Mouse (Mus musculus): ENCODE measurements at regions not wholly inside any gene's neighbourhood (a gene's known extent, or its start where the extent isn't known, plus 50 kb on each side); places are given as distances from the start of the nearest gene placed in this dataset.

GRCm38 (mm10) chr3:131698070-131698750, 133.6 kb downstream of the Papss1 start:
- H3K9me3 ChIP-seq (replicated peaks; ENCODE audit: control insufficient read depth, low read length): no peaks in the 10 kb centered on the region
- H3K9ac ChIP-seq (ENCODE audit: low read length): no peak overlapping the region
- no peak for ATAC-seq

GRCm38 (mm10) chr3:131703134-131703533, 138.6 kb downstream of the Papss1 start:
- Histone ChIP-seq H3K27me3 (replicated peaks; ENCODE audit: control insufficient read depth, insufficient read depth, low read length) (no peaks in the 10 kb centered on the region), H3K4me3 (ENCODE audit: low read depth, low read length) (no peak overlapping the region), H3K27ac (ENCODE audit: low read depth, low read length) (no peak overlapping the region), H3K4me1 (ENCODE audit: control insufficient read depth, insufficient read depth, low read length) (no peaks in the 10 kb centered on the region), H3K9ac (ENCODE audit: low read length) (no peak overlapping the region), H3K9me3 (replicated peaks; ENCODE audit: control insufficient read depth, low read length) (no peaks in the 10 kb centered on the region), H3K4me2 (ENCODE audit: low read length) (no peak overlapping the region), H3K36me3 (ENCODE audit: control insufficient read depth, insufficient read depth, low read length) (no peaks in the 10 kb centered on the region)
- ATAC-seq (no peak), DNase-seq (ENCODE audit: low spot score) (peak; percentile 27)

More at GRCm38 (mm10) chr3:131698070-131698750, 133.6 kb downstream of the Papss1 start:
- DNase-seq (ENCODE audit: low spot score): no peak
- Histone ChIP-seq H3K27me3 (replicated peaks; ENCODE audit: control insufficient read depth, insufficient read depth, low read length) (no peaks in the 10 kb centered on the region), H3K4me1 (ENCODE audit: control insufficient read depth, insufficient read depth, low read length) (no peaks in the 10 kb centered on the region), H3K4me3 (ENCODE audit: low read depth, low read length) (no peak overlapping the region), H3K4me2 (ENCODE audit: low read length) (no peak overlapping the region), H3K36me3 (ENCODE audit: control insufficient read depth, insufficient read depth, low read length) (no peaks in the 10 kb centered on the region), H3K27ac (ENCODE audit: low read depth, low read length) (no peak overlapping the region)
- WGBS: 84% methylated on average over 3 of the region's 3 CpGs

GRCm38 (mm10) chr3:131713532-131713931, 149.0 kb downstream of the Papss1 start:
- no peak for DNase-seq (ENCODE audit: low spot score)
- Histone ChIP-seq H3K27ac (ENCODE audit: low read depth, low read length) (no peak overlapping the region), H3K4me1 (ENCODE audit: control insufficient read depth, insufficient read depth, low read length) (no peaks in the 10 kb centered on the region), H3K27me3 (replicated peaks; ENCODE audit: control insufficient read depth, insufficient read depth, low read length) (no peaks in the 10 kb centered on the region), H3K9me3 (replicated peaks; ENCODE audit: control insufficient read depth, low read length) (no peaks in the 10 kb centered on the region), H3K4me2 (ENCODE audit: low read length) (no peak overlapping the region), H3K9ac (ENCODE audit: low read length) (no peak overlapping the region), H3K4me3 (ENCODE audit: low read depth, low read length) (no peak overlapping the region), H3K36me3 (ENCODE audit: control insufficient read depth, insufficient read depth, low read length) (no peaks in the 10 kb centered on the region)
- no peak for ATAC-seq
- 87% methylated on average over 8 of the region's 8 CpGs for WGBS

- 88% methylated on average over 8 of the region's 8 CpGs for WGBS
- no peaks in the 10 kb centered on the region for H3K27me3 ChIP-seq (replicated peaks; ENCODE audit: control insufficient read depth, insufficient read depth, low read length)
- no peaks in the 10 kb centered on the region for H3K36me3 ChIP-seq (ENCODE audit: control insufficient read depth, insufficient read depth, low read length)
- no peak overlapping the region for H3K27ac ChIP-seq (ENCODE audit: low read depth, low read length)
- no peak for DNase-seq (ENCODE audit: low spot score)
- H3K4me1 ChIP-seq (ENCODE audit: control insufficient read depth, insufficient read depth, low read length): no peaks in the 10 kb centered on the region
- ATAC-seq: no peak
- H3K4me2 ChIP-seq (ENCODE audit: low read length): no peak overlapping the region
- H3K4me3 ChIP-seq (ENCODE audit: low read depth, low read length): no peak overlapping the region
- H3K9me3 ChIP-seq (replicated peaks; ENCODE audit: control insufficient read depth, low read length): no peaks in the 10 kb centered on the region
- H3K9ac ChIP-seq (ENCODE audit: low read length): no peak overlapping the region
Measured at GRCm38 (mm10) chr3:131718761-131719160, 154.2 kb downstream of the Papss1 start.

- H3K9me3 ChIP-seq (replicated peaks; ENCODE audit: control insufficient read depth, low read length): no peaks in the 10 kb centered on the region
- H3K36me3 ChIP-seq (ENCODE audit: control insufficient read depth, insufficient read depth, low read length): no peaks in the 10 kb centered on the region
- no peak overlapping the region for H3K27ac ChIP-seq (ENCODE audit: low read depth, low read length)
- H3K27me3 ChIP-seq (replicated peaks; ENCODE audit: control insufficient read depth, insufficient read depth, low read length): no peaks in the 10 kb centered on the region
- no peak overlapping the region for H3K9ac ChIP-seq (ENCODE audit: low read length)
- no peak for ATAC-seq
- no peak overlapping the region for H3K4me2 ChIP-seq (ENCODE audit: low read length)
- no peaks in the 10 kb centered on the region for H3K4me1 ChIP-seq (ENCODE audit: control insufficient read depth, insufficient read depth, low read length)
- WGBS: 85% methylated on average over 3 of the region's 3 CpGs
- no peak for DNase-seq (ENCODE audit: low spot score)
- H3K4me3 ChIP-seq (ENCODE audit: low read depth, low read length): no peak overlapping the region
Measured at GRCm38 (mm10) chr3:131728618-131729017, 164.1 kb downstream of the Papss1 start.

- 82% methylated on average over 6 of the region's 6 CpGs for WGBS
- no peak for ATAC-seq
- no peak overlapping the region for H3K4me2 ChIP-seq (ENCODE audit: low read length)
Measured at GRCm38 (mm10) chr3:131734226-131734625, 169.7 kb downstream of the Papss1 start.

GRCm38 (mm10) chr3:131737461-131737860, 172.9 kb downstream of the Papss1 start:
- no peaks in the 10 kb centered on the region for H3K4me1 ChIP-seq (ENCODE audit: control insufficient read depth, insufficient read depth, low read length)
- H3K36me3 ChIP-seq (ENCODE audit: control insufficient read depth, insufficient read depth, low read length): no peaks in the 10 kb centered on the region
- ATAC-seq (no peak), DNase-seq (ENCODE audit: low spot score) (no peak)
- H3K27me3 ChIP-seq (replicated peaks; ENCODE audit: control insufficient read depth, insufficient read depth, low read length): no peaks in the 10 kb centered on the region
- WGBS: 73% methylated on average over 6 of the region's 6 CpGs
- H3K27ac ChIP-seq (ENCODE audit: low read depth, low read length): no peak overlapping the region
- no peak overlapping the region for H3K9ac ChIP-seq (ENCODE audit: low read length)
- H3K4me2 ChIP-seq (ENCODE audit: low read length): no peak overlapping the region
- no peak overlapping the region for H3K4me3 ChIP-seq (ENCODE audit: low read depth, low read length)
- no peaks in the 10 kb centered on the region for H3K9me3 ChIP-seq (replicated peaks; ENCODE audit: control insufficient read depth, low read length)

More at GRCm38 (mm10) chr3:131734226-131734625, 169.7 kb downstream of the Papss1 start:
- Histone ChIP-seq H3K27me3 (replicated peaks; ENCODE audit: control insufficient read depth, insufficient read depth, low read length) (no peaks in the 10 kb centered on the region), H3K4me3 (ENCODE audit: low read depth, low read length) (no peak overlapping the region), H3K9me3 (replicated peaks; ENCODE audit: control insufficient read depth, low read length) (no peaks in the 10 kb centered on the region), H3K9ac (ENCODE audit: low read length) (no peak overlapping the region), H3K36me3 (ENCODE audit: control insufficient read depth, insufficient read depth, low read length) (no peaks in the 10 kb centered on the region), H3K27ac (ENCODE audit: low read depth, low read length) (no peak overlapping the region), H3K4me1 (ENCODE audit: control insufficient read depth, insufficient read depth, low read length) (no peaks in the 10 kb centered on the region)
- no peak for DNase-seq (ENCODE audit: low spot score)

- DNase-seq (ENCODE audit: low spot score): no peak
- 89% methylated on average over 17 of the region's 17 CpGs for WGBS
Measured at GRCm38 (mm10) chr3:131737953-131738598, 173.5 kb downstream of the Papss1 start.

GRCm38 (mm10) chr3:131755537-131755936, 191.0 kb downstream of the Papss1 start:
- Histone ChIP-seq H3K4me1 (ENCODE audit: control insufficient read depth, insufficient read depth, low read length) (no peaks in the 10 kb centered on the region), H3K9ac (ENCODE audit: low read length) (no peak overlapping the region), H3K36me3 (ENCODE audit: control insufficient read depth, insufficient read depth, low read length) (no peaks in the 10 kb centered on the region), H3K4me3 (ENCODE audit: low read depth, low read length) (no peak overlapping the region), H3K4me2 (ENCODE audit: low read length) (no peak overlapping the region), H3K27me3 (replicated peaks; ENCODE audit: control insufficient read depth, insufficient read depth, low read length) (no peaks in the 10 kb centered on the region), H3K9me3 (replicated peaks; ENCODE audit: control insufficient read depth, low read length) (0 out of 2 replicates have a peak, but pooled peaks cover 2% of the 10 kb centered on the region), H3K27ac (ENCODE audit: low read depth, low read length) (no peak overlapping the region)
- ATAC-seq (no peak), DNase-seq (ENCODE audit: low spot score) (no peak)
- 81% methylated on average over 2 of the region's 2 CpGs for WGBS

More at GRCm38 (mm10) chr3:131737953-131738598, 173.5 kb downstream of the Papss1 start:
- H3K4me2 ChIP-seq (ENCODE audit: low read length): no peak overlapping the region
- no peak overlapping the region for H3K27ac ChIP-seq (ENCODE audit: low read depth, low read length)
- H3K36me3 ChIP-seq (ENCODE audit: control insufficient read depth, insufficient read depth, low read length): no peaks in the 10 kb centered on the region
- H3K4me3 ChIP-seq (ENCODE audit: low read depth, low read length): no peak overlapping the region
- H3K27me3 ChIP-seq (replicated peaks; ENCODE audit: control insufficient read depth, insufficient read depth, low read length): no peaks in the 10 kb centered on the region
- H3K4me1 ChIP-seq (ENCODE audit: control insufficient read depth, insufficient read depth, low read length): no peaks in the 10 kb centered on the region
- no peaks in the 10 kb centered on the region for H3K9me3 ChIP-seq (replicated peaks; ENCODE audit: control insufficient read depth, low read length)
- ATAC-seq: no peak
- H3K9ac ChIP-seq (ENCODE audit: low read length): no peak overlapping the region

All from forebrain, embryonic 14.5 days (tissue).